Mouse (Mus musculus) right cerebral cortex, adult 18-20 months (tissue): ENCODE measurements at regions not wholly inside any gene's neighbourhood (a gene's known extent, or its start where the extent isn't known, plus 50 kb on each side); places are given as distances from the start of the nearest gene placed in this dataset.

Experiments used
- DNase-seq: peaks from one replicate; pipeline ENCODE4 v3.0.0; 2022; ENCODE audit warnings: mixed read lengths

DNA sequence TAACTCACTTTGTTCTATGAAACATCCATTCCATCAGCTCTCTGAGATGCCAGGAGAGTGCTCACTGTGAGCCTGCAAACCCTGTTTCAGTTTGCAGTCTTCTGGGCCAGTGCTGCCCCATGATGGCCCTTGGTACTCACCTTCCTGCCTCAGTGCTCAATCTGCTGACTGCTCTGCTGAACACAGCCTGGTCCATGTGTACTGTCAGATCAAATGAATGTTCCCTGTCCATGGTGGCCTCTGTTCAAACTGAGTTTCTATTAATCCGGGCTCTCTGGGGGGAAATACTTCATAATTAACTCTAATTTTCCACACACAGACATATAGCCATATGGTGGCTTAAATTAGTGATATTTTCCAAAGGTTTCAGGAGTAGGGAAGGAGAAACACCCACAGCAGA lies 503.3 kb downstream of the Tmem132b start:
- no peak for DNase-seq

DNA sequence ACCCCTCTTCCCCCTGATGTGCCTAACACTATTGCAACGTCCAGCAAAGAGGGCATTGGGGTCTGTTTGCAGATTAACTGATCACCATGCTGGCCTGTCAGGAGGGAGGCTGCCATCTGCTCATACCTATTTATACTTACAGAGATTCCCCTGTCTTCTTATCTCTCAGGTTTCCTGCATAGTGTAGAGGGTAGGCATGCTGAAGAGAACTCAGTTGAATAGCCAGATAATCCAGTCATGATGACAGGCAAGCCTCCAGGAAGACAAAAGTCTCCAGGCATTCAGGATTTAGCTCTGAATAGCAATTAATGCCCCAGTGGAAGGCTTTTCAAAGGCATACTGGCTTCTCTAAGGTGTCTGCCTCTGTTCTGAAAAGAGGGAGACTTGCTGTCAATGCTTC lies 505.1 kb downstream of the Tmem132b start:
- DNase-seq, result no peak

DNA sequence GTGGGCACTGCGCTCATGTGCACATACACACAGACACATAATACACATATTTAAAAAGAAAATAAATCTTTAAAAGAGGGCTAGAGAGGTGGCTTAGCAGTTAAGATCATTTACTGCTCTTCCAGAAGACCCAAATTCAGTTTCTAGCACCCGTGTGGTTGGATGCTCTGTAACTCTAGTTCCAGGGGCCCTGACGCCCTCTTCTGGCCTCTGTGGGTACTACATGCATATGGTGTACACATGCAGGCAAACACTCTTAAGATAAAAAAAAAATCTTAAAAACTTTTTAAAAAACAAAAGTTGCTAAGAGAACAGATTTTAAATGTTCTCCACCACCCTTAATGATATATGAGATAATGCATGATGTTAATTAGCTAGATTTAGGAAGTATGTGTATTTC lies 514.2 kb downstream of the Tmem132b start:
- no peak for DNase-seq

DNA sequence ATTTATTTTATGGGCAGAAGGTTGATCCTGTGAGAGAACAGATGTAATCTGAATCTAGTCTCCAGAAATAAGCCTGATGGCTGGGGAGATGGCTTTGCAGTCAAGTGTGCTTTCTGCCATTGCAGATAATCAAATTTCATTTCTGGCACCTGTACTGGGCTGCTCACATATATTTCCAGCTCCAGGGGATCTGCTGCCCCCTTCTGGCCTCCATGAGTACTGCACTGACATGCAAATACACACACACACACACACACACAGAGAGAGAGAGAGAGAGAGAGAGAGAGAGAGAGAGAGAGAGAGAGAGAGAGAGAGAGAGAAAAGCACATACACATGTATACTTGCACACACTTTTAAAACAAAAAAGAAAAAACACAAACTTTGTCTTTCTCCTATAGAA lies 532.1 kb downstream of the Tmem132b start:
- DNase-seq, result no peak

DNA sequence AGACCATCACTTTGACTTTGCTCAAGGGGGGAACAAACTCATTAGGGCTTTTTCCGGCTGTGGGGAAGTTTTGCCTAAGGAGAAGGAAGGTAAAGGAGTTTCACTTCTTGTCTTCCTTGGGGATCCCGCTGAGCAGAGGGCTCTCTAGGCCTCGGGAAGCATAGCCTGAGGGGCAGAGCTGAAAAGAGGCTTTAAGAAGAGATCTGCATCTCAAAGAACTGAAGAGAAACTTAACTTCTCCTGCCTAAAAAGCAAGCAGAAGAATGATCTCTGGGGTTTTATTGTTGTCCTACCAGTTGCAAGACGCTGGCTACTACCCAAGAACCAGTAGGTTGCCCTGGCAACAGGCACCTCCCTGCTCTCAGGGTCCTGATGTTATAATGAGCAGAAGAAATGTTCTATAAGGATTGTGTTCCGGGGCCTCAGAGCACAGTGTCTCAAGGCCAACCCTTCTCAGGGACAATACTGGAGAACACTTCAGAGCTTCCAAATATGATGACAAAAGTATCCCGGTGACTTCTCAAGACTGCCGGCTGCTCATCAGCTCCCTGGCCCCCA lies 547.8 kb downstream of the Tmem132b start:
- DNase-seq, result no peak

DNA sequence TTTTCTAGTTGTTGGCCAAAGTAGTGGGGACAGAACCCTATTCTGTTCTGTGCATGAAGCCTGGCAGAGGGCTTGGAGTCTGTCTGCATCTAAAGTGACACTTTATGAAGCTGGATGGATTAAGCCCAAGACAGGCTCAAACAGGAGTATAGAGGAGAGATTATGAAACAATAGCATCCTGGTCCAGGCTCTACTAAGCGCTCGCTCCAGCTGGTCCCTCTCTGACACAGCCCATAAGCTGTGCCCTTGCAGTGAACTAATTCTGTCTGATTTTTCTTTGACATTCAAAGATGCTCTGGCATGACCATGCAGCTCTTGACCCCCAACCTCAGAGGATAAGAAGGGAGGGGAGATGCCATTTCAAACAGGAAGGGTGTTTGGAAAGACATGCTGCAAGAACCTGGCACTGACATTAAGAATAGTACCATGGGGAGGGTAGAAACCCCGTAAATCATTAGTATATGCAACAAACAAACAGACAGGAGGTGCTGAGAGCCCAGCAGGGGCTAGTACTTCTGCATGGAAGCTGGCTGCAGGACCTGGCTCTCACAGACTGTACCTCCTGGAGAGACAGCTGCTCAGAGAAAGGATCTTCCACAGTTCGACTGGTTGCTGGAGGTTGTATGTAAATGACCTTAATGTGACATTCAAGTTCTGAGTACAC lies 556.8 kb downstream of the Tmem132b start:
- DNase-seq, result no peak

DNA sequence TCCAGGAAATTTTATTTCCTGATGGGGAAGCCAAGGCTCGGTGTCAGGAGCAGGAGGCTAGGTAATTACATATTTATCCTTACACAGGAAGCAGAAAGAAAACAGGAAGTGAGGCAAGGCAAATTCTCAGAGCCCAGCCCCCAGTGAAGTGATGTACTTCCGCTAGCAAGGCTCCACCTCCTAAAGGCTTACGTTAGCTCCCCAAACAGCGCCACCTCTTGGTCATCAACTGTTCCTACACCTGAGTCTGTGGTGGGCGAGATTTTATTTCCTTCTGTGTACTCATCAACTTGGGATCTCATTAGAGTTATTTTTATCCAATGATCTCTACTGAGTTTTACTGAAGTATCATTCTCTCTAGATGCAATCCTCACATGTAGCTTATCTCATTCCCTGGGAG lies 561.6 kb downstream of the Tmem132b start:
- DNase-seq, result no peak

DNA sequence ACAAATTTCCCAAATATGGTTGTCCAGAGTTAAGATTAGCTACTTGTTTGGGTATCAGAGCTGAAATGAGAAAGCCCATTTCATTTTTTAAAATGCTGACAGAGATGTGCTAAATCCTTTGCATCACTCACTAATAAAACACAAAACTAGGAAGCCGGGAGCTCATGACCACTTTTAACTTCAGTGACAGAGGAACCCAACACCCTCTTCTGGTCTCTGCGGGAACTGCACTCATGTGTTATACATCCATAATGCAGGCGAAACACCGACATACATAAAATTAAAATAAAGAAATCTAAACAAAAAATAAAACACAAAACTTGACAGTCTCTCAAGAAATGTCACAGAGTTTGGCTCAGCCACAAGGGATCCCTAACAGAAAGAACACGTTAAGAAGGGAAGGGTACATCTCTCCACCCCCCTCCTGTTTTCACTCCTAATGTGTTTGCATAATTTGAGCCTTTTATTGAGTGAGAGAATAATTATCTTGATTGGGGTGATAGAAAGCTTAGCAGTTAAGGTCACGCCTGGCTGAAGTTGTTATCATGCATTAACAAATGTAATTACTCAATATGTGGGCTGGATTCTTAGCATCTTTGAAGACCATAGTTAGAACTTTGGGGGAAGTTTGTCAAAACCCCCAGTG lies 565.2 kb downstream of the Tmem132b start:
- no peak for DNase-seq

DNA sequence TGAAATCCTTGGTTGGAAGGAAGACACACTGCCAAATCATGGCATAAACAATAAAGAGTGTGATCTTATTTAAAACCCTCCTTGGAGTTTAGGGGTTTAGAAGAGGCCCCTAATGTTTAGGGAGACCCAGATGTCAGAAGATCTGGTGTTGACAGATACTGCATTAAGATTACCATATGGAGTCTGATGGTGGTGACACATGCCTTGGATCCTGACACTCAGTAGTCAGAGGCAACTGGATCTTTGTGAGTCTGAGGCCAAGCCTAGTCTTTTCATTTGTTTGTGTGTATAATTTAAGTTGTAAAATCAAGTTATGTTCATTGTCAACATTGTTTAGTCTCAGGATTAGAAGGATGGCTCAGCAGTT lies 565.7 kb downstream of the Tmem132b start:
- DNase-seq, result no peak

DNA sequence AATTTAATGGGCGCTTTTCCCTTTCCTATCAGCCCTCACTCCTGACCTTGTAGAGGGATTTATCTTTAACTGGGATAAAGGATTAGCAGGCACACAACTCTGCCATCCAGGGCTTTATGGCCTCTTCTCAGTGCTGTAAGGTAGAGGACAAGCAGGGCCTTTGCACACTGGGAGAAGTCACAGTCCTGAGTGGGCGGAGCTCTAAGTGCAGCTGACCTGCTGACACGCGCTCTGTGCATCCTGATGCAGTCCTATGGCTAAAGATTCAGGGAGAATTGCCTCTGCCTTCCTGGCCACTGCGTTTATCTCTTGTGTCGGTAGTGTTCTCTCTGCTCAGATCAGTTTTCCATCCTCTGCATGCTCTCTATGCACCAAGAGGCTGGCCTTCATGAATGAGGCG lies 566.9 kb downstream of the Tmem132b start:
- no peak for DNase-seq

DNA sequence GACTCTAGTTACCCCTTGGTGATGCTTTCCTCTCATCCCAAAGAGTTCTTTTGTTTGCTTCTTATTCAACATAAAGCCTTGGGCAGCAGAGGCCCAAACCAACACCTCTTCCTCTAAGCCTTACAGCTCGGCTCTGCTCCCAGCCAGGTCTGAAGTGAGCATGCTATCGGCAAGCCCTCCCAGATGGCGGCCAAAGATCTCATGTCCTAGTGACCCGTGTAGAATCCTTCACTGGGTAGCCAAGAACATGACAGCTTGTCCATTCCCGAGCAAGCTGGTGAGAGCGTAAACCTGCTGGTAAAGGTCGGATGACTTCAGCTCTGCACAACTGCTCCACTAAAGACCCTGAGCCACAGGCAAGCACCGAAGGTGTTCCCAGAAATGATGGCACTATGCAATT lies 568.4 kb downstream of the Tmem132b start:
- DNase-seq, result no peak

DNA sequence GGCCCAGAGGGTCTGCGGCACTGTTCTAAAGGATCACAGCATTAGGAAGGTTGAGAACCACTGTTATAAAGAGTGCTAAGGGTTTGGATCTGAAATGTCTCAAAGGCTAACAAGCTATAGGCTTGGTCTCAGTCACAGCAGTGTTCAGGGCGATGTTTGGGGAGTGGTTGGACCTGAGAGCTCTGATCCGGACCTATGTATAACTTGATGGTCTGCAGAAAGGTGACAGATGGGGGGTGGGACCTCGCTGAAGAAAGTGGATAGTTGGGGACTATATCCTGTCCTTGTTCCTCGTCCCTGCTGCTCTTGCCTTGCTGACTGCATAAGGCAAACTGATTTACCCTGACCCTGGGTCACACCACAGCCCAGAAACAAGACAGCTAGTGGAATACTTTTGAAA lies 572.9 kb downstream of the Tmem132b start:
- DNase-seq, result no peak

DNA sequence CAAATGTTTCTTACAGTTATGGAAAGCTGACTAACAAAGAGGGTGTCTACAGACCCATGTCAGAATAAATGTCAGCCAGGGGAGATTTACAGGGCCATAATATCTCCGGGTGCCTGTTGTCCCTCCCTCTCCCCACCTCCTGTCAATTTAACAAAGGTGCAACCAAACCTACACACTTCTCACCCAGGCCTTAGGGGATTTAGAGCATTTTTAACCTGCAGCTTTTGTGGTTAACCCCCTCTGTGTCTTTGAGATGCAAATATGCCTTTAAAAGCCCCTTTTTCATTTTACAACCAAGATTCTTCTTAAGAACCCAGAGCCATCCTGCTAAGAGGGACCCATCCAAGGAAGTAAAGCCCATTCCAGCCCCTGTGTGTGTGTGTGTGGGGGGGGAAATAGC lies 573.3 kb downstream of the Tmem132b start:
- no peak for DNase-seq

DNA sequence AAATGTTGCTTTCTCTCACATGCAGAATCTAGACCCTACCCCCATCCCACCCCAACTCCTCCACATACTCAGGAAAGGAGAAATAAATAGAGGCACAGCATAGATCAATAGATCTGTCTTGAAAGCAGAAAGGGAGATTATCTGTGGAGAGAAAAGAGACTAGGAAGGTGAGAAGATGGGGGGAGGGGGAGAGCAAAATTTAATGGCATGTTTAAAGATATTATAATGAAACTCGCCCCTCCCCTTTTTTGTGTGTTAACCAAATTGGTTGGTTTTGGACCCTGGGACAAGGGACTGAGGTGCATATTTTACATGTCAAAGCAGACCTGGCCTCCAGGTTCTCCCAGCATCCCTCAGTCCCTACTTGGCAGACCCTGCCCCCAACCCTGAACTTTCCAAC lies 573.9 kb downstream of the Tmem132b start:
- no peak for DNase-seq

DNA sequence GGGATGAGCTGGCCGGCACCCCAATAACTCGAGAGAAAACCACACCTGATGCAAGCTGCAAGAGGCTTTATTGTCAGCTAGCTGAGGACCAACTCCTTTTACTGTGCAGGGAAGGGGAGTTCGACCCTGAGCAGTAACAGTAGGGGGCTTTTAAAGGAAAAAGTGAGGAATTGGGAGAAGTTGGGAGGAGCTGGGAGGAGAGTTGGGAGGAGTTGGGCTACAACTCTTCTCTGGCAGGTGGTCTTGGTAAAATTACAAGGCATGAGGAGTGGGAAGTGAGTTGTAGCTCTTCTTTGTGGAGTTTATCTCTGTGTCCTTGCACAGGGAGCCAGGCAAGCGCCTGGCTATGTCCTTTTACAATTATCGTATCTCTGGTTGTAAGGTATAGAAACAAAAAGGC lies 575.4 kb downstream of the Tmem132b start:
- no peak for DNase-seq

DNA sequence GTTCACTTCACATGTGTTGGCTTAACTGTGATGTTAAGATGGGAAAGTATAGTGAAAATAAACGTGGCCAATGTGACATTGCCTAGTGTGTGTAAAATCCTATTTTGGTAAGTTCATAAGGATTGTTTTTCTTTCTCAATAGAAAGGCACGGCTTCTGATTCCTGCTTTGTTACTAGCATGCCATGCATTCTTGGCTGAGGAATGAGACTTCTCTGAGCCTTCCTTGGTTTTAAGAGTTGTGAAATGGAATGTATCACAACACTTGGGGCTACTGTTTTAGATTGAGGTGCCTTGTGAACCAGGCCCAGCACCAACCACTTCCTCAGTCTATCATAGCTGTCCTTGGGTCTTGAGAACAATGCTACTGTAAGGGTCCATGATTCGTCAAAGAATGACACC lies 577.3 kb downstream of the Tmem132b start:
- DNase-seq, result no peak

DNA sequence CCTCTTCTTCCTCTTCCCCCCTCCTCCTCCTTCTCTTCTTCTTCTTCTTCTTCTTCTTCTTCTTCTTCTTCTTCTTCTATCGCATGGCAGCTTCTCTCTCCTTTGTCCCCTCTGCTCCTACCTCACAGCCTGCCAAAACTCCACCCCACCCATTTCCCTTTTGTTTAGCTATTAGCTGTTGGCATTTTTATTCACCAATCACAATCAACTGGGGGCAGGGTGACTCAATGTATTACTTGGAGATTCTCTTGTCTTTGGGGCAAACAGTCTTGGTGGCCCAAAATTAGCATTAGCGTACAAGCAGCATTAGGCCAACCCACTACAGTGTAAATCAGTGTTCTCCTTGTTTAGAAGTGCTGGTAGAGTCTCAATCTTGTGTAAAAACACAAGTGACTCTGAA lies 585.7 kb downstream of the Tmem132b start:
- no peak for DNase-seq

DNA sequence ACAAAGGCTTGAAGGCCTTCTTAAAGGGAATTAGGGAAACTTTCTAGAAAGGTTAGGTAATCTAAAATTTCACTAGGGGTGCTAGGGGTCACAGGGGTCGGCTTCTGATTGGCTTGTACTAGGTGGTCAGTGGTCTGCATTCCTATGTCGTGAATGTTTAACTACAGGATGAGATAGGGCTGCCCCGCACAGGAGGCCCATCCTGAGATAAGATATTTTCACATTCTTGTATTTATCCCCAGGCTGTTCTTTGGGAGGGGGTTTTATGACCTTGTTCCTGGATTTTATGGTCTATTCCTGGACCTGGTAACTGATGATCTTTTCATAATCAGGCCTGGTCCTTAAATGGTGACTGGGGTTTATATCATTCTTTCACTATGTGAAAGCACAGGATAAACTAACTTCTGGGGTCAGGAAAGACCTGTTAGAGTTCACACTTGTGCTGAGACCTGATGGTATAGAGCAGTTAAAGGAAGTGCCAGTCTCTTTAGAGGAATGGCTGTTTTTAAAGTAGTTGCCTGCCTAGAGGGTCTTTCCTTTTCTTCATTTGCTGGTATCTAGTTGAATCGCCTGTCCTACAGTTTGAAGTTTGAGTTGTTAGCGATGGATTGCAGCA lies 586.4 kb downstream of the Tmem132b start:
- DNase-seq, result no peak

DNA sequence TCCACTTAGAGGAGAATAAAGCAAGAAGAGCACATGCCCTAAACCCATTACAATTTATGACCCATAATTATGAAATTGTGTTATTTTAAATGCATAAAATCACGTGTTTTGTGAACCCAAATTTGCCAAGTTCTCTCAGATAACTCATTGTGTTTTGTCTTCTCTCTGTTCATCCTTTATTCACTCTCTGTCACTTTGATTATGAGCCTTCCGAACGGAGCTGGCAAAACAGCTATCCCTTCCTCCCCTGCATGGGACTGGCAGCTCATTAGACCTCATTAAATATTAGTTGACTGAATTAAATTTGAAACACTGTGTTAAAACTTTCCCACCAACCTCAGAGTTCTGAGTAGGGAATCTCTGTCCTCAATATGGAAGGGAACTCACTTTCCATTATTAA lies 587.2 kb downstream of the Tmem132b start:
- DNase-seq, result no peak

DNA sequence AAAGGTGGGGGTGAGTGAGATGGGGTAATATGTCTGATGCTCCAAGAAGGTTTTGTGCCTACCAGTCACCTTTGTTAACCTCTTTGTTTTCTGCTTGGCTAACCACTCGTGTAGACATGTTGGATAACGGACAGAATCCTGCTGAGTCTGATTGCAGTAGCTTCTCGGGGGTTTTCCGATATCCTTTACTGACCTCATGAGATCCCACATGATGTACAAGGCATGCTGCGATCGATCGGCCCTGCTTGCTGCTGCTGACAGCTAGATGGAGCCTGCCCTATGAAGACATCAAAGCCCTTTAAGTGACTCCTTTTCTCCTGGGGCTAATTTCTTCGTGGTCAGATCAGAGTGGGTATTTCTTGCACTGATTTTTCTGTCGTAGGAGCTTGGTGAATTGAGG lies 591.6 kb downstream of the Tmem132b start:
- DNase-seq, result no peak

DNA sequence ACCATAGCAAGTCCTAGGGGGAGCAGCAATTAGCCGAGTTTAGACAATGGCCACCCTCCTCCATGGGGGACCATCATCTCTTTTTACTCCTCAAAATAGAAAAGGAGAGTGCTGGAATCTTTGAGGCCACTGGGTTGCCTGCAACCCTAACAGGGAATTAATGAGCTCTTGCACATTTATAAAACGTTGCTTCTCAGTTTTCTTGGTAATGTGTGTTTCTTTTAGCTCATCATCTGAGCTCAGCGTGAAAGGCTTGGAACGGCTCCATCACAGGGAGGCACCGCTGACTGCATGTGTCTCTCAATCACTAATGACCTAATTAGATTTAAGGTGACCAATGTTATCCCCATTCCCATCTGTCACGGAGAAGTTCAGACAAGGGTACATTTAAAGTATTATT lies 595.9 kb downstream of the Tmem132b start:
- DNase-seq, result no peak

DNA sequence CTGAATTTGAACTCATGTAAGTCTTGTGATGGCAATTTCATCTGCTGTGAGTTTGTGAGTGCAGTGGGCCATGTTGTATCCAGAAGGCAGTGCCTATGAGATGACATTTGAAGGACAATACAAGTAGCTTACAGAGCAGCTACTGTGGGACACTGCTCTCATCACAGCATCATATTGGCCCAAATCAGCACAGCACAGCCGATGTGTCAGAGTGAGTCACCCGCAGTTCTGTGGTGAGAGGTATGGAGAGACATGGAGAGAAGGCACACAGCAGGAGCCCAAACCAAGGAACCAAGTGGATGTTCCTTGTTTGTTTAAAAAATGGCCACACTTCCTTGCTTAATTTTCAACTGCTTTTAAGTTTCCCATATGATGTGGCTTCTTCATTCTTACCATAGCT lies 617.3 kb downstream of the Tmem132b start:
- peak; percentile 2 for DNase-seq

DNA sequence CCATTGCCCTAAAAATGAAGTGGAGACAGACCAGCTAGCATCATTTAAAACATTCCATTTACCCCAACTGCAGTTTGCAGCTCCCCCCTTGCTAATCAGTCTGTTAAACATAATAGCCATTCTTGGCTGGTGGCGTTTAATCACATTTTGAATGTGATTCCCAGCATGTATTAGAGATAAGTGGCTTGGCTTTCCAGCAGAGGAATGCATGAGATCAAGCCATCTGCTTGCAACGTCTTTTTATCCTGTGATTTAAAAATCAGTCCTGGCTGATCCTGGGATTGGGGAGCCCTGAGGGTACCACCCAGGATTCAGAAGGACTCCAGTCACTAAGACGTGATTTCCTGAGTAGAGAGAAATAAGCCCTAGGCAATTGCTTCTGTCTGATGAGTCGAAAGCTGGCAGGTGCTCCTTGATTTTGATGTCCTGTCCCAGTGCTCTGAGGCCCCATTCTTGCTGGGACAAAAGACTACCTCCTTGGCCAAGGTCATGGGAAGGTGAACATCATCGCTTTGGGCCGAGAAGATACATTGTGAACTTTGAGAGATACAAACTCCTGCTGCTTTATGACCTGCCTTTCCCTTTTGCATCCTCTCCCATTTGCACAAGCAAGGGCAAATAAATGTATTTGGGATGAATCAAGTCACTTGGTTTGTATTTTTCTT lies 623.8 kb downstream of the Tmem132b start:
- DNase-seq, result no peak

DNA sequence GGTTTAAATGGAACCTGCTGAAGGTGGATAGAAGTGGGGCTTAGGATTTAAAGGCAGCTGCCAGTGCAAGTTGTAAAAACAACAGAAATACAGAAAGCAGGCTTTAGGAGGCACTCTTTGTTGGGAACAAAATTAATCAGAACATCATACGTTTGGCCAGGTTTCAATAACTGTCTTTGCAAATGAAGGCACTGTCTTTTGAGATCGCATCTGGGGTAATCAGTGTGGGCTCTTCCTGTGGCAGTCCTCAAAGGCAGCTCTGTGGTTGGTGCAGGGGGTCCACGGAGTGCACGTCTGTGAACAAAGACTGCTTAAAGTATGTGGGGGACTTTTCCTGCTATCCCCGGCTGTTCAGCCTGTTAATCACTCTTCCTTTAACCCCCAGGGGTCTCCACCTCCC lies 654.5 kb downstream of the Tmem132b start:
- no peak for DNase-seq
